Mouse (Mus musculus) liver, embryonic 16.5 days (tissue): ENCODE results near the gene Padi2. TPM values are rescaled to one million over a fixed set of nuclear protein-coding genes. Genes with fewer than 3 reads are reported as not detected.

ENCODE experiments used
- ATAC-seq: fragments of 200-750 bp; cut with Nextera tagmentation; 2 replicates; pipeline ENCODE4 v1.8.0; 2017; ENCODE audit warnings: low read depth, mild to moderate bottlenecking, moderate number of reproducible peaks, moderate library complexity
- H3K27ac ChIP-seq: fragments of 300-500 bp; sonication (generic); 2 replicates; pipeline ENCODE4 v1.5.1; 2014; ENCODE audit warnings: mild to moderate bottlenecking, low read length
- H3K27me3 ChIP-seq: fragments of 300-500 bp; sonication (generic); 2 replicates; pipeline ENCODE4 v1.6.1; 2014; ENCODE audit warnings: low read depth, low read length, mixed read lengths; ENCODE audit not compliant: control insufficient read depth, insufficient read depth
- H3K36me3 ChIP-seq: fragments of 300-500 bp; sonication (generic); 2 replicates; pipeline ENCODE4 v1.6.1; 2014; ENCODE audit warnings: mild to moderate bottlenecking; ENCODE audit not compliant: control insufficient read depth, insufficient read depth
- H3K4me1 ChIP-seq: fragments of 300-500 bp; sonication (generic); 2 replicates; pipeline ENCODE4 v1.6.1; 2014; ENCODE audit warnings: low read depth, low read length, mixed read lengths; ENCODE audit not compliant: control insufficient read depth
- H3K4me2 ChIP-seq: fragments of 300-500 bp; sonication (generic); 2 replicates; pipeline ENCODE4 v1.6.1; 2014; ENCODE audit warnings: low read depth, low read length, mixed read lengths
- H3K4me3 ChIP-seq: fragments of 300-500 bp; sonication (generic); 2 replicates; pipeline ENCODE4 v1.5.1; 2014; ENCODE audit warnings: low read depth, mild to moderate bottlenecking, low read length
- H3K9ac ChIP-seq: fragments of 300-500 bp; sonication (generic); 2 replicates; pipeline ENCODE4 v1.6.1; 2014; ENCODE audit warnings: low read depth, low read length
- H3K9me3 ChIP-seq: fragments of 300-500 bp; sonication (generic); replicated peaks from 2 replicates; pipeline ENCODE4 v1.6.1; 2016; ENCODE audit warnings: low read length; ENCODE audit not compliant: control insufficient read depth
- WGBS: fragments of 180-500 bp; shearing (Covaris S2); extraction: QIAGEN DNeasy Blood & Tissue Kit; methylation state at CpG from one replicate; pipeline ENCODE4 v1.1.7; 2014; ENCODE audit not compliant: insufficient replicate concordance; 5-methylcytosine and 5-hydroxymethylcytosine counted together
- polyA plus RNA-seq: library from polyadenylated mRNA; unstranded; fragments of >200 nt; fragmentation: Nextera tagmentation; extraction: Ambion mirVana; gene quantifications from 2 replicates; pipeline ENCODE4 v1.2.1, GENCODE M21; 2015

The Padi2 gene
- polyA plus RNA-seq, 1 experiment from 2014 or later: 1.7 TPM

DNA sequence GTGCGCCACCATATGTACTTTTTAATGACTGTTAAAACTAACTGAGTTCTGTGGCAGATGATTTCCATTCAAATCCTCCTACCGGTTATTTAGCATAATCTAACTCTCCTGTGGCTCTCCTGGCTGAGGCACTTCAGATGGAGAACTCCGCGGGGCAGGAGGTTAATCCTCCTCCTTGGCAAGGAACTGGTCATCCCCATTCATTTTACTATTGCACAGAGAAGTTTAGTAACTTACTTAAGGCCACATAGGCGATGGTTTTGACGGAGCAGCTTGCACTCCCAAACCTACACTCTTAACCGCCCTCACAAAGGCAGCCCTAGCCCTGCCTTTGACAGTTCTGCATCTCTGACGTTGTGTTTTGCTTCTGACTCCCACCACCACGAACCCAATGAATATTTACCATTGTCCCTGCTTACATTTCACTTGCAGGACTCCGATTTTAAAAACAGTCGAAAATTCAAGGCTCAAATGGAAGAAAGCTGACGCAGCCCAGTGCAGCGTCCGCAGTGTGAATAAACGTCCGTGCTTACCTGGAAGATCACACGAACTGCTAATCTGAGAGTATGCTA, 51.1 kb downstream of the Padi2 start:
- Histone ChIP-seq H3K9me3 (no peaks in the 10 kb centered on the region), H3K4me2 (peak overlapping the region; percentile 62), H3K4me3 (peak overlapping the region; percentile 36), H3K4me1 (peaks cover 17% of the 10 kb centered on the region), H3K9ac (peak overlapping the region; percentile 28; the same call in 1 of the 2 replicates), H3K27ac (no peak overlapping the region), H3K27me3 (peaks cover 10% of the 10 kb centered on the region), H3K36me3 (no peaks in the 10 kb centered on the region)
- ATAC-seq: no peak
- 17% methylated on average over 17 of the region's 17 CpGs for WGBS

DNA sequence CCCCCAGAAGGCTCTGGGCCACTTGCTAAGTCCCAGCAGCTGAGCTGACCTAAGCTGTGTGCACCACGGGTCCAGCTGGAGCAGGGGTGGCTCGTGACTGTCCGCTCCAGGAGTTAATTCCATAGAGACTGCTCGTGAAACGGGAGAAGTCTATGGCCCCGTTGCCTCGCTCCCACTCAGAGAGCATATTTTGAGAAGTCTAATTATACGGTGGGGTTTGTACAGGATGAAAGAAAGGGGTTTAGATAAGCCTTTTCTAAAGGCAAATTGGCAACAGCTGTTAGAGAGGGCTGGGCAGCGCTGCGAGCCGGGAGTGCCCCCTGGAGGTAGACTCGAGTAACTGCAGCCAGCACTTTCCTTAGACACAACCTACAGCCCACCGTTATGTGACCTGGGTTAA, 51.6 kb downstream of the Padi2 start:
- Histone ChIP-seq H3K27ac (no peak overlapping the region), H3K9me3 (no peaks in the 10 kb centered on the region), H3K4me2 (peak overlapping the region; percentile 62), H3K27me3 (peaks cover 10% of the 10 kb centered on the region), H3K4me1 (peaks cover 22% of the 10 kb centered on the region), H3K36me3 (no peaks in the 10 kb centered on the region), H3K4me3 (peak overlapping the region; percentile 36), H3K9ac (peak overlapping the region; percentile 28; the same call in 1 of the 2 replicates)
- ATAC-seq: no peak
- 4% methylated on average over 13 of the region's 13 CpGs for WGBS

DNA sequence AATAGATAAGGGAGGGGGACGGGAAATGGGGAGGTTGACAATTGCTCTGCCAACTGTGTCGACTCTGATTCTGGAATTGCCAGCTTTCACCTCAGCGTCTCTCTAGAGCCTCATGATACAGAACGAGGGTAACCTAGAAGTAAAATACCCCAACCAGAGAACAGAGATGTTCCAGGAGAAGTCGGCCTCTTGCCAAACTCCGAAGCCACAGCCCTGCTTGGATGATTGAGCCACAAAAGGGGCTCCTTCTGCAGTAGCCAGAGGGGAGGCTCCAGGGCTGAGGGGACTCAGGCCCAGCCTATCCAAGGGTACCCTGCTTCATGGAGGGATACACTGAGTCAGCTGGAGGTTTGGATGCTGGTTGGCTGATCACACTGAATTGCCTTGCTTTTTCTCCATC, 52.2 kb downstream of the Padi2 start:
- Histone ChIP-seq H3K9me3 (no peaks in the 10 kb centered on the region), H3K9ac (no peak overlapping the region), H3K4me3 (no peak overlapping the region), H3K4me2 (no peak overlapping the region), H3K27me3 (peaks cover 10% of the 10 kb centered on the region), H3K4me1 (peaks cover 28% of the 10 kb centered on the region), H3K27ac (no peak overlapping the region), H3K36me3 (no peaks in the 10 kb centered on the region)
- WGBS: 43% methylated on average over 6 of the region's 6 CpGs
- ATAC-seq: no peak

DNA sequence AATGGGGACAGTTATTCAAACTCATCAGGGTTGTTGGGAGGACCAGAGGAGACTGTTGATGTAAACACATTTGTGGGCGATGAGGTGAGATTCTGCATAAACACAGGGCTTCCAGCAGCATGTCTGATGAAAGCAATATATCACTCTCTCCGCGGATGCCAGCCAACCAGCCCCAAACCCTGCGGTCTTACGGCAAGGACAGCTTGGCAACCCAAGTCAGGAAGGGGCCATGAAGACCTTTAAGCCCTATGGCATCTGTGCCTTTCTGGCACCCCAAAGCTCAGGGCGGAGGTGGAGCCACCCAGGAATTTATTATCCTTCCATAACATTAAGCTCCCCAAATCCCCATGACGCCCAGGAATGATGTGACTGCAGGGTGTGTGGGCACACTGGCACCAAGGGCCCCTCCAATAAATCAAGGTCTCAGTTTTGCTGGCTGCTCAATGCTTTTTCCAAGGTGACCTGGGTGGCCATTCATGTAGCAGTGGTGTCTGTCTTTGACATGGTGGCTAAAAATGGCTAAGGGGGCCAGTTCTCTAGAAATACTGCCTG, 53.1 kb downstream of the Padi2 start:
- no peaks in the 10 kb centered on the region for H3K9me3 ChIP-seq
- peaks cover 10% of the 10 kb centered on the region for H3K27me3 ChIP-seq
- H3K4me1 ChIP-seq: peaks cover 29% of the 10 kb centered on the region
- ATAC-seq: no peak
- WGBS: 71% methylated on average over 7 of the region's 7 CpGs
- H3K4me3 ChIP-seq: no peak overlapping the region
- H3K27ac ChIP-seq: no peak overlapping the region
- H3K9ac ChIP-seq: no peak overlapping the region
- H3K4me2 ChIP-seq: no peak overlapping the region
- H3K36me3 ChIP-seq: no peaks in the 10 kb centered on the region

DNA sequence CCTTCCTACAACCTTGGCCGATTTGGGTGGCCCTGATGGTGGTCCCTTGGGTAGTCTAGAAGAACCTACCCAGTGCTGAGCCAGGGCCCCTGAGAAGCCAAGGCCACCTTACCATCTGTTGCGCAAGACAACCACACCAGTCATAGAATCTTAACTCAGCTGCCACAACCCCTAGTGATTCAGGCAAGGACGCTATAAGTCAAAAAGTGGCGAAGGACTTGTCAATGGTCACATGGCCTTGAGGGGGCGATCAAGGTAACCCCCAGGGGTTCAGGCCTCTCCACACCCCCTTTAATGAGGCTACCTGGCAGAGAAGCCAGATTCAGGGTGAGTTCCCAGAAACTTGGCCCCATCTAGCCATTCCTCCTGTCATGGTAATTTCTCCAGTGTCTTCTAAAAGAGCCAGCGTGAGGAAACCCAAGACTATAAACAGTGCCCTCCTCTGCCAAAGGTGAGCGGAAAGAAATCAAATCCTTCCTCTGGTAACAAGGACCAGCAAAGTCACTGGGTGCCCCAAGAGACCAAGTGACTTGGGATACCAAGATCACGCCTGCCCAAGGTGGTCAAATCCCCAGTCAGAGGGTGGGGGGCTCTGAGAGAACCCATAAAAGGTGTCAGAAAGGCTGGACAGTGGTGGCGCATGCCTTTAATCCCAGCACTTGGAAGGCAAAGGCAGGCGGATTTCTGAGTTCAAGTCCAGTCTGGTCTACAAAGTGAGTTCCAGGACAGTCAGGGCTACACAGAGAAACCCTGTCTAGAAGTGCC, 53.8 kb downstream of the Padi2 start:
- no peak for ATAC-seq
- Histone ChIP-seq H3K27ac (no peak overlapping the region), H3K9ac (no peak overlapping the region), H3K27me3 (peaks cover 10% of the 10 kb centered on the region), H3K4me3 (no peak overlapping the region), H3K9me3 (no peaks in the 10 kb centered on the region), H3K36me3 (no peaks in the 10 kb centered on the region), H3K4me1 (peaks cover 29% of the 10 kb centered on the region), H3K4me2 (no peak overlapping the region)
- 63% methylated on average over 10 of the region's 10 CpGs for WGBS

DNA sequence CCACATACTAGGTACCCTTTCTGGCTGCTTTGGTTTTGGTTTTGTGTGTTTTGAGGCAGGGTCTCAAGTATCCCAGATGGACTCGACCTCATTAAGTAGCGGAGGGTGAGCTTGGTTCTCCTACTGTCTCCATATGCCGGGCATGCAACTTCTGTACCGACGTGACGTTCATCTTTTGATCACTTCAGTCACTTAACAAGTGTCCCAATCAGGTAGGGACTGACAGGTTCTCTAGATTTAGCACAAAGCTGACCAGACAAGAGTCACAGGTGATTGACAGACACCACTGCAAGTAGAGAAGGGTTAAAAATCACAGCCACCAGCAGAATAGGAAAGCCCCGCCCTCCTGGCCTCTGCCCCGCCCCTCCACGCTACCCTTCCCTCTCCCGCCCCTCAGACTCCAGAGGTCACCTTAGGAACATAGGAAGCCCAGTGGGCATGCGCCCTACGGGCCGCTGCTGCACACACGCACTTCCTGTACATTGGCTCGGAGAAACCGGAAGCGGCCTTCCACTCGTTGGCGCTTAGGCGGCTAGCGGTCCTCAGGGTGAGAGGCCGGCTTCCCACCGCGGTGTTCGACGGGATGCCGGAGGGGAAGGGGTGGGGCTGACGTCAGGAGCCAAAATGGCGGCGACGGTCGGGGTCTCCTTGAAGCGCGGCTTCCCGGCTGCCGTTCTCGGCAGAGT, 54.8 kb downstream of the Padi2 start, which contains the start of gene Sdhb:
Gene Sdhb (plus strand): TSS at position 423 of the 686 bp plus-strand sequence.
- H3K4me2 ChIP-seq: peak within 1 kb of the TSS; percentile 89
- 3% methylated on average over 37 of the region's 37 CpGs for WGBS
- peaks cover 10% of the 10 kb centered on the region for H3K27me3 ChIP-seq
- peak; percentile 98 for ATAC-seq
- H3K9ac ChIP-seq: peak within 1 kb of the TSS; percentile 72
- H3K36me3 ChIP-seq: no peaks in the 10 kb centered on the region
- H3K4me3 ChIP-seq: peak within 1 kb of the TSS; percentile 71
- H3K27ac ChIP-seq: peak within 1 kb of the TSS; percentile 62
- H3K4me1 ChIP-seq: peaks cover 30% of the 10 kb centered on the region
- H3K9me3 ChIP-seq: no peaks in the 10 kb centered on the region

DNA sequence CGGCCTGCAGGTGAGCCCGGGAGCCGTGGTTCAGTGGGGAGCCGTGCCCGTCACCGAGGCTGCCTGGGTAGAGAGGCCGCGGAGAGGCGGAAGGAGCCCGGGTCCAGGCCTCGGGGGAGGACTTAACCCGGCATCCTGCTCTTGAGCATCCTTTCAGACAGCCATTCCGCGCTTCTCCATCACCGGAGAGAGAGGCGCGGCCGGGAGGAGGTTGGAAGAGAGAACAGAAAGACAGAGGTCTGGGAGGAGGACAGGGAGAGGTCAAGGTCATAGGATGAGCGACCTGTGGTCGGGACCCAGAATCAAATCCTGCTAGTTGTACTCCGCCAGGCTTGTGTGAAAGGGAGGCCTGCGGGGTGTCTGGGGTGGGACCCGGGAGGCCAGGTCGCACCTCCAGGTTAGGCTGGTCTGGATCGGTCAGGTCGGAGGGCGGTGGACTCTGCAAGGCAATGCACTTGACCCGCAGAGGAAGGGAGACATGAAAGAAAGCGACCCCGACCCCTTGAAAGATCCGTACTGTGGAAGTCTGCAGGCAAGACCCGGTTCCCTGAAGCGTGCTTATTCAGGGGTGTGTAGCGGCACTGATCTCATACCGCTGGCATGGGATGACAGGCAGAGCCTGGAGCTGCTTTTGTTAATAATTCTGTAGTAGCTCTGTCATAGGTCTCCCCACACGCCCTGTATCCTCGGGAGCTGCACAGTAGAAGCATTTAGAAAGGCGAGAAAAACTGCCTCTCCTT, 55.5 kb downstream of the Padi2 start:
- ATAC-seq: peak; percentile 20
- Histone ChIP-seq H3K36me3 (no peaks in the 10 kb centered on the region), H3K4me1 (peaks cover 34% of the 10 kb centered on the region)

DNA sequence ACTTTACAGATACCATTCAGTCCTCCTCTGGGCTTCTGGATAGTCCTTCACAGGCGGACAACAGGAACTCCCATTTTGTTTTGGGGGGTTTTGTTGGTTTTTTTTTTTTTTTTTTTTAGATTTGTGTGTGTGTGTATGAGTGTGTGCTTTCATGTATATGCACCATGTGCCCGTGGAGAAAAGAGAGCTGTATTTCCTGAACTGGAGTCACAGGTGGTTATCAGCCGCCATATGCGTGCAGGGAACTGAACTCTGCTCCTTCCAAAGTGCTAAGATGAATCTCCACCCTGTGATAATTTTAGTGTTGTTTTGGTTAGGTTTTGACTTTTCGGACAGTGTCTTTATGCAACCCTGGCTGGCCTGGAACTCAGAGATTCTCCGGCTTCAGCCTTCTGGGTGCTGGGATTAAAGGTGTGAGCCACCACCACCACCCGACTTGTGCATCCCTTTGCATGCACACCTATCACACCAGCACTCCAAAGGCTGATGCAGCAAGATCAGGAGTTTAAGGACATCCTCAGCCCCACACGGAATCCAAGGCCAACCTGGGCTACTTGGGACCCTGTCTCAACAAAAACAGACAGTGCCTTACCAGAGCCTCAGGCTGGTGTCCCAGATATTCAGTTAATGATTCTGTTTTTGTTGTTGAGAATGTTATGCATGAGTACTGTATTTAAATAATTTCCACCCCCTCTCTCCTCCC, 56.2 kb downstream of the Padi2 start:
- H3K4me2 ChIP-seq: peak overlapping the region; percentile 89
- peaks cover 3% of the 10 kb centered on the region; the same call in 1 of the 2 replicates for H3K27me3 ChIP-seq
- peak overlapping the region; percentile 71 for H3K4me3 ChIP-seq
- no peaks in the 10 kb centered on the region; the same call in 1 of the 2 replicates for H3K36me3 ChIP-seq
- no peak for ATAC-seq
- WGBS: 37% methylated on average over 8 of the region's 8 CpGs
- peaks cover 33% of the 10 kb centered on the region for H3K4me1 ChIP-seq
- H3K9me3 ChIP-seq: no peaks in the 10 kb centered on the region
- peak overlapping the region; percentile 62 for H3K27ac ChIP-seq
- H3K9ac ChIP-seq: peak overlapping the region; percentile 72

More for the DNA sequence above, 55.5 kb downstream of the Padi2 start:
- peak overlapping the region; percentile 62 for H3K27ac ChIP-seq
- no peaks in the 10 kb centered on the region for H3K9me3 ChIP-seq
- peaks cover 10% of the 10 kb centered on the region for H3K27me3 ChIP-seq
- peak overlapping the region; percentile 89 for H3K4me2 ChIP-seq
- WGBS: under 1% methylated on average over 38 of the region's 38 CpGs
- H3K4me3 ChIP-seq: peak overlapping the region; percentile 71
- H3K9ac ChIP-seq: peak overlapping the region; percentile 72
